Mouse (Mus musculus): ENCODE measurements around the gene Slc37a1. TPM values are rescaled to one million over a fixed set of nuclear protein-coding genes. Genes with fewer than 3 reads are reported as not detected.

Slc37a1 gene
- polyA plus RNA-seq, 1 experiment from 2014 or later: 3.2 TPM

DNA sequence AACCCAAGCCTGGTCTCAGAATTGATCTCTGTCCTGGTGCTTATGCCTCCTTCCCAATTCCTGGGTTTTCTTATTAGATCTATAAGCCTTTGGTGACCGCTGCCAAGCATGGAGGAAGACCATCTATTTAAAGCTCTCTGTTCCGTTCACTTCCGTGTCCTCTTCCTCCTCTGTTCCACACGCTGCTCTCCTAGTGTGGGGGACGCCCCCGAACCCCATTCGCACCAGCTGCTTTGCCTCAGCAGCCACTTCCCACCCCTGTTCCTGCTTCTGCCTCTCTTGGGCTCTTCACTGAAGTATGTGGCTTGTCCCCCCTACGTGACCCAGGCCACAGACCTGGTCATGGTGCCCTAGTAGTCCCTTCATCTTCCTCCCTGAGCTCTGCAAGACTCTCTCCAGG is 37.6 kb downstream of the Slc37a1 start:
- no peak overlapping the region for H3K4me2 ChIP-seq (ENCODE audit: low read depth, low read length)
- no peak overlapping the region for H3K27ac ChIP-seq (replicated peaks; ENCODE audit: low read depth, low read length)
- H3K4me3 ChIP-seq (ENCODE audit: low read depth, low read length): no peak overlapping the region
- no peaks in the 10 kb centered on the region for H3K36me3 ChIP-seq (ENCODE audit: control insufficient read depth, insufficient read depth, low read length)
- DNase-seq (ENCODE audit: low spot score) (no peak), ATAC-seq (ENCODE audit: low read depth) (no peak)
- H3K27me3 ChIP-seq (replicated peaks; ENCODE audit: control insufficient read depth, insufficient read depth, low read length): no peaks in the 10 kb centered on the region
- WGBS: 94% methylated on average over 8 of the region's 8 CpGs
- H3K9ac ChIP-seq (ENCODE audit: low read depth, low read length): no peak overlapping the region
- no peaks in the 10 kb centered on the region for H3K9me3 ChIP-seq (ENCODE audit: control insufficient read depth, low read length)
- H3K4me1 ChIP-seq (ENCODE audit: control insufficient read depth, insufficient read depth, low read length): no peaks in the 10 kb centered on the region; the same call in 1 of the 2 replicates

DNA sequence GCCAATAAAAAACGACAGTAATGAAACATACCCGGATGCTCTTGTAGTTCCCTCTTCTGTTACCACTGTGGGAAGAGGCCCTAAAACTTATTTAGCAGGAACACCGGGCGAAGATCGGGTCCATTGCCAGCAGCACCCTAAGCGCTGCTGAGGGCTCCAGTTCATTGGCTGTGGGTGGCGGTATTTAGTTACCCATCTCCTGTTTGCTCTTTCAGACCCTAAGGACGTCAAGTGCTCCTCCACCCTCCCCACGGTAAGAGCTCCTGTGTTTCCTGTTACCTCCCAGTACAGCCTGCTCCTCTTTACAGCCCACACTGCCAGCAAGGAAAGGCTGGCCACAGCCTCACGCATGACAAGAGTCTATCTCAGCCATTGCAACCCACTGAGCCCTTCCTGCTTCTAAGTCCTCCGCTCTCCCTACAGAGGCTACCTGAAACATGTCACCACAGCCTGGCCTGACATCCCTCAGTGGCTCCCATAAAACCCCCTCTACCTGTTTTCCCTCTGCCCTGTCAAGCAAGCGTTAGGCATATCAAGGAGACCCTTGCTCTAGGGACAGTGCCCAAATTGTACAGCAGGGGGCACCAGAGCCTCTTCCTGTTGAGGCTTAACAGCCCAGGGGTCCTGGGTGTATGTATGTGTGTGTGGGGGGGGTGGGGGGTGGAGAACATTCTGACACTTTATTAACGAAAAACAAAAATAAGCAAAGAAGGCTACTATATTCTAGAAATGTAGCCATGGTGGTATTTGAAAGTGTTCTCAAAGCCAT is 39.0 kb downstream of the Slc37a1 start:
- no peaks in the 10 kb centered on the region for H3K36me3 ChIP-seq (ENCODE audit: control insufficient read depth, insufficient read depth, low read length)
- H3K9ac ChIP-seq (ENCODE audit: low read depth, low read length): no peak overlapping the region
- WGBS: 65% methylated on average over 13 of the region's 13 CpGs
- no peaks in the 10 kb centered on the region; the same call in 1 of the 2 replicates for H3K4me1 ChIP-seq (ENCODE audit: control insufficient read depth, insufficient read depth, low read length)
- H3K27me3 ChIP-seq (replicated peaks; ENCODE audit: control insufficient read depth, insufficient read depth, low read length): no peaks in the 10 kb centered on the region
- no peak overlapping the region for H3K27ac ChIP-seq (replicated peaks; ENCODE audit: low read depth, low read length)
- no peaks in the 10 kb centered on the region for H3K9me3 ChIP-seq (ENCODE audit: control insufficient read depth, low read length)
- DNase-seq (ENCODE audit: low spot score) (no peak), ATAC-seq (ENCODE audit: low read depth) (no peak)
- H3K4me2 ChIP-seq (ENCODE audit: low read depth, low read length): no peak overlapping the region
- no peak overlapping the region for H3K4me3 ChIP-seq (ENCODE audit: low read depth, low read length)

DNA sequence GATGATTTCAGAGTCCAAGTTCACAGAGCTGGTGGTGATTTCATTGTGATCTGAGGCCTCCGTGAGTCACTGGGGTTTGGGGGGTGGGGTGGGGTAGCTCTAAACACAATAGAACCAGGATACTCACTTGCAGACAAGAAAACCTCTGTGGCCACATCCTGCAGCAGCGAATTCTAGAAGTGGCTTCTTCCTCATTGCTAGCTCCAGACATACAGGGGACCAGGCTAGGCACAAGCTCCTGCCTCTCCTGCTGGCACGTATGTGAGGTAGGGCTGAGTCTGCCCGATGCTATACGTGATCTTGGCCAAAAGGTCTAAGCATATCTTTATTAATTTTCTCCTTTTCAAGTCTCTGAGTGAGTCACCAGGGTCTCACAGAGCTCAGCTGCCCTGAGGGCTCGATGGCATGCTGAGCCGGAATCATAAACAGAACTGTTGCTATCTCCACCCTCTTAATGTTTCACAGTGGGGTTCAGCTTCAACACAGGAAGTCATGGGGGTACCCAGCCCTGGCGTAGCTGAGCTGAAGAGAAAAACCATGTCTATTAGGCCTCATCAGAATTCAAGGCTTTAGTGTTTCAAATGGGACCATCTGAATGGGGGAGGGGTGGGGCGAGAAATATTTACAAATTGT is 39.7 kb downstream of the Slc37a1 start:
- DNase-seq (ENCODE audit: low spot score) (no peak), ATAC-seq (ENCODE audit: low read depth) (no peak)
- H3K9ac ChIP-seq (ENCODE audit: low read depth, low read length): no peak overlapping the region
- no peaks in the 10 kb centered on the region for H3K9me3 ChIP-seq (ENCODE audit: control insufficient read depth, low read length)
- H3K4me1 ChIP-seq (ENCODE audit: control insufficient read depth, insufficient read depth, low read length): no peaks in the 10 kb centered on the region; the same call in 1 of the 2 replicates
- no peaks in the 10 kb centered on the region for H3K27me3 ChIP-seq (replicated peaks; ENCODE audit: control insufficient read depth, insufficient read depth, low read length)
- no peaks in the 10 kb centered on the region for H3K36me3 ChIP-seq (ENCODE audit: control insufficient read depth, insufficient read depth, low read length)
- H3K4me3 ChIP-seq (ENCODE audit: low read depth, low read length): no peak overlapping the region
- 34% methylated on average over 9 of the region's 9 CpGs for WGBS
- no peak overlapping the region for H3K4me2 ChIP-seq (ENCODE audit: low read depth, low read length)
- H3K27ac ChIP-seq (replicated peaks; ENCODE audit: low read depth, low read length): no peak overlapping the region

DNA sequence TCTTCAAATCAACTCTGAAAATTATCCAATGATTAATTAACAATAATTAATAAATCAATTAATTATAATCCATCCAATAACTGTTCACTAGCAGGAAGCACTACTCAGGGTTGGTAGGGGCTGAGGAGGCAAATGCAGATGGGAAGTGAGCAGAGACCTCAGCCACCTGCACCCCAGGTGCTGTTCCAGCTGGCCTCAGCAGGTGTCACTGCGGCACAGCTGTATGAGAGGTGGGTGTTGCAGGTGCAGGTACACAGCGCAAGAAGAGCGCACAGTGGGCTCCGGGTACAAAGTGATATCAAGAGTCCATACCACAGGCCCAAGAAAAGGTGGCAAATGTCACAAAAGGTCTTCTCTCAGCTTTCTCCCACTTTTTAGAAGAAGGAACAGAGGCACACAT is 41.9 kb downstream of the Slc37a1 start:
- peak; percentile 37; the same call in 1 of the 2 replicates for ATAC-seq (ENCODE audit: low read depth)
- 0 out of 2 replicates have a peak, but pooled peaks cover 4% of the 10 kb centered on the region for H3K9me3 ChIP-seq (ENCODE audit: control insufficient read depth, low read length)
- H3K4me1 ChIP-seq (ENCODE audit: control insufficient read depth, insufficient read depth, low read length): no peaks in the 10 kb centered on the region; the same call in 1 of the 2 replicates
- no peak for DNase-seq (ENCODE audit: low spot score)
- no peak overlapping the region for H3K9ac ChIP-seq (ENCODE audit: low read depth, low read length)
- H3K36me3 ChIP-seq (ENCODE audit: control insufficient read depth, insufficient read depth, low read length): no peaks in the 10 kb centered on the region
- no peaks in the 10 kb centered on the region for H3K27me3 ChIP-seq (replicated peaks; ENCODE audit: control insufficient read depth, insufficient read depth, low read length)
- H3K27ac ChIP-seq (replicated peaks; ENCODE audit: low read depth, low read length): no peak overlapping the region
- H3K4me2 ChIP-seq (ENCODE audit: low read depth, low read length): no peak overlapping the region
- 70% methylated on average over 4 of the region's 4 CpGs for WGBS
- no peak overlapping the region for H3K4me3 ChIP-seq (ENCODE audit: low read depth, low read length)

DNA sequence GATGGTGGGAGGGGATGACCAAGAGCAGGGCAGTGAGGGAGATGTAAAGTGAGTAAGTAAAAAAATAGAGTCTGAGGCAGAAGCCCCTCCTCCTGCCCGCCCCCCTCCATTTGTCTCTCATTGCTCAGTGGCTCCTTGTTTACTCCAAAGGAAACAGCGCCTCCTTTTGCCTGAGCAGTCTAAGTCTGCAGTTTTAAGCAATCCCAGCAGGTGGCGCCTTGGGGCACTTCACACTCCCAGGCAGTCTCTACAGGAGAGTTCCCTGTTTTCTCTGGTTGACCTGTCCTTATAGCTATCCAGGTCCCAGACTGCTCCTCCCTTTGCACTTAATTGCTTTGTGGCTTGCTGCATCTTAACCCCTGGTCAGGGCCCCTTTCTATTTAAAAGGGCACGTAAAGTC is 44.0 kb downstream of the Slc37a1 start:
- ATAC-seq (ENCODE audit: low read depth) (0 out of 2 replicates have a peak, but pooled peaks have one; percentile 30), DNase-seq (ENCODE audit: low spot score) (peak; percentile 48)
- Histone ChIP-seq H3K4me1 (ENCODE audit: control insufficient read depth, insufficient read depth, low read length) (no peaks in the 10 kb centered on the region; the same call in 1 of the 2 replicates), H3K9ac (ENCODE audit: low read depth, low read length) (no peak overlapping the region), H3K9me3 (ENCODE audit: control insufficient read depth, low read length) (0 out of 2 replicates have a peak, but pooled peaks cover 4% of the 10 kb centered on the region), H3K27me3 (replicated peaks; ENCODE audit: control insufficient read depth, insufficient read depth, low read length) (no peaks in the 10 kb centered on the region), H3K4me3 (ENCODE audit: low read depth, low read length) (no peak overlapping the region), H3K36me3 (ENCODE audit: control insufficient read depth, insufficient read depth, low read length) (no peaks in the 10 kb centered on the region), H3K4me2 (ENCODE audit: low read depth, low read length) (no peak overlapping the region), H3K27ac (replicated peaks; ENCODE audit: low read depth, low read length) (no peak overlapping the region)
- 40% methylated on average over 4 of the region's 4 CpGs for WGBS

DNA sequence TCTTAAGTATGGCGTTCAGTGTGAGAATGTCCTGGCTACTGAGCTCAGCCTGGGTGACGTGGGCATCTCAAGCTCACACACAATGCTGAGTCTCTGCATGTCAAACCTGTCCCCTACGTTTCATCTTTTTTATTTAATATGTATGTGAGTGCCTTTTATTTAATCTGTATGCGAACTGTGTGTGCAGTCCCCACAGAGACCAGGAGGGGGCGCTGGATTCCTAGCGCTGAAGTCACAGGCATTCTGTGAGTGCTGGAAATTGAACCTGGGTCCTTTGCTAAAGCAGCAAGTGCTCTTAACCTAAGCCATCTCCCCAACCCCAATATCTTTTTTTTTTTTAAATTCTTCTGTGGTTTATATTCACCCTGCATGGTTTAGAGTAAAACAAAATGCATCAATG is 44.7 kb downstream of the Slc37a1 start:
- Histone ChIP-seq H3K9me3 (ENCODE audit: control insufficient read depth, low read length) (0 out of 2 replicates have a peak, but pooled peaks cover 4% of the 10 kb centered on the region), H3K4me1 (ENCODE audit: control insufficient read depth, insufficient read depth, low read length) (no peaks in the 10 kb centered on the region; the same call in 1 of the 2 replicates), H3K36me3 (ENCODE audit: control insufficient read depth, insufficient read depth, low read length) (no peaks in the 10 kb centered on the region), H3K4me2 (ENCODE audit: low read depth, low read length) (no peak overlapping the region), H3K4me3 (ENCODE audit: low read depth, low read length) (no peak overlapping the region), H3K9ac (ENCODE audit: low read depth, low read length) (no peak overlapping the region), H3K27ac (replicated peaks; ENCODE audit: low read depth, low read length) (no peak overlapping the region), H3K27me3 (replicated peaks; ENCODE audit: control insufficient read depth, insufficient read depth, low read length) (no peaks in the 10 kb centered on the region)
- ATAC-seq (ENCODE audit: low read depth) (no peak), DNase-seq (ENCODE audit: low spot score) (no peak)
- 85% methylated on average over 6 of the region's 6 CpGs for WGBS

DNA sequence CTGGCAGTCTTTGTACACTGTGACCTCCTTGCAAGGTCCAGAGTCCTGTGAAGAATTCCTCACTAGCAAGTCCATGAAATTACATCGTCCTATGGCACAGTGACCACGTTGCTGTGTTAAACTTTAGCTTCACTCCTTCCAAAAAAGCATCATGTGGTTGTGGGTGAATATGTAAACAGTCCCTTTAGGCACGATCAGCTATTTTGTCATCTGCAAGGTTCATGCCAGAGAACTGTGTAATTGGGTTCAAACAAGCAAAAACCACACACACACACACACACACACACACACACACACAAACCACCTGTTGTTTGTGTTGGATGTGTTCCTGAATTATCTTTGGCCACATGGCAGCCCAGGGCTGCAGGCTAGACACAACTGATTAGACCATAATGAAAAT is 45.3 kb downstream of the Slc37a1 start:
- no peak overlapping the region for H3K4me3 ChIP-seq (ENCODE audit: low read depth, low read length)
- no peak overlapping the region for H3K9ac ChIP-seq (ENCODE audit: low read depth, low read length)
- no peak overlapping the region for H3K4me2 ChIP-seq (ENCODE audit: low read depth, low read length)
- no peak overlapping the region for H3K27ac ChIP-seq (replicated peaks; ENCODE audit: low read depth, low read length)
- ATAC-seq (ENCODE audit: low read depth) (no peak), DNase-seq (ENCODE audit: low spot score) (no peak)
- WGBS: 44% methylated on average over 3 of the region's 3 CpGs
- H3K4me1 ChIP-seq (ENCODE audit: control insufficient read depth, insufficient read depth, low read length): no peaks in the 10 kb centered on the region
- H3K27me3 ChIP-seq (replicated peaks; ENCODE audit: control insufficient read depth, insufficient read depth, low read length): no peaks in the 10 kb centered on the region
- 0 out of 2 replicates have a peak, but pooled peaks cover 4% of the 10 kb centered on the region for H3K9me3 ChIP-seq (ENCODE audit: control insufficient read depth, low read length)
- no peaks in the 10 kb centered on the region for H3K36me3 ChIP-seq (ENCODE audit: control insufficient read depth, insufficient read depth, low read length)

DNA sequence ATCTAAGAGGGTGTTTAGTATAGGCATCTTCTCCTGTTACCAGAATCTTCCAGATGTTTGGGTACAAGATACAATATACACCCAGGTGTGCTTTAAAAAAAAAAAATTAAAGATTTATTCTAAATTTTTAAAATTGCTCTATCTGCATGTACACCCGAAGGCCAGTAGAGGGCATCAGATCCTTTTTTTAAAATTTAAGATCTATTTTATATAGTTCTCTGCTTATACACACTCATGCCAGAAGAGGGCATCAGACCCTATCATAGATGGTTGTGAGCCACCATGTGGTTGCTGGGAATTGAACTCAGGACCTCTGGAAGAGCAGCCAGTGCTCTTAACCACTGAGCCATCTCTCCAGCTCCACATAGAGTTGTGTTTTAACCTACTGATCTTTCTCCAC is 45.7 kb downstream of the Slc37a1 start:
- Histone ChIP-seq H3K27ac (replicated peaks; ENCODE audit: low read depth, low read length) (no peak overlapping the region), H3K4me3 (ENCODE audit: low read depth, low read length) (no peak overlapping the region), H3K4me2 (ENCODE audit: low read depth, low read length) (no peak overlapping the region), H3K9me3 (ENCODE audit: control insufficient read depth, low read length) (0 out of 2 replicates have a peak, but pooled peaks cover 4% of the 10 kb centered on the region), H3K9ac (ENCODE audit: low read depth, low read length) (no peak overlapping the region), H3K27me3 (replicated peaks; ENCODE audit: control insufficient read depth, insufficient read depth, low read length) (no peaks in the 10 kb centered on the region), H3K36me3 (ENCODE audit: control insufficient read depth, insufficient read depth, low read length) (no peaks in the 10 kb centered on the region), H3K4me1 (ENCODE audit: control insufficient read depth, insufficient read depth, low read length) (no peaks in the 10 kb centered on the region)
- ATAC-seq (ENCODE audit: low read depth) (no peak), DNase-seq (ENCODE audit: low spot score) (no peak)
- 45% methylated on average over 1 of the region's 1 CpGs for WGBS
